Mouse (Mus musculus) mouse trophoblast stem cell (cell line): ENCODE measurements around the gene Lifr.

ENCODE experiments used
- in situ Hi-C, 2 experiments: fragments of 300-500 bp; cut with MseI, MboI; formaldehyde crosslinking; loops; 2 replicates in 1 of 2; 3 replicates in 1 of 2; pipeline ENCODE4 v1.15.1; 2025

The Lifr gene

DNA sequence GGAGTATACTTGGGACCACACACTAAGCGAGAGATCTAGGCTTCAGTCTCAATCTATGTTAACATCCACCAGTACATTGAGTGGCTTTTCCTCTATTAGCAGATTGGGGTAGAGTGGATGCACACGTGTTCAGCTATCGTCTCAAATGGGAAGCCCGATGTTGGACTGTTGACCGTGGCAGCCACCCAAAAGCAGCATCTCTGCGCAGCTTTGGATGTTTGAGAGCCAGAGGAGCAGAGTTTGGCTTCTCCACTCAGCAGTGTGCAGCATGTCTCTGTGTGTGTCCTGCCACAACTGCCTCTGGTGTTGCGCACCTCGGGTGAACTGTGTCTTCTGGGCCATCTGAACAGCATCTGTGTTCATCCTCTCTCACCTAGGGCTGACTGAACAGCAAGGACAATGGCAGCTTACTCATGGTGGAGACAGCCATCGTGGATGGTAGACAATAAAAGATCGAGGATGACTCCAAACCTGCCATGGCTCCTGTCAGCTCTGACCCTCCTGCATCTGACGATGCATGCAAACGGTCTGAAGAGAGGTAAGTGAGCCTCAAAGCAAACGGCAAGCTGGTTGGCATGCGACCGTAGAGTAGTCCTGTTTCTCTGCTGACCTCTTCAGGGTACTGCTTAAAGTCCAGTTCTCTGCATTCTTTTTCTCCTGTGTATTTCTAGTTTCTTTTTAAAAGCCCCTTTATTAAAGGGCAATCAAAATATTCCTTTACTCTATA is 63.8 kb downstream of the Lifr start:
- in situ Hi-C loops: no loop called here

DNA sequence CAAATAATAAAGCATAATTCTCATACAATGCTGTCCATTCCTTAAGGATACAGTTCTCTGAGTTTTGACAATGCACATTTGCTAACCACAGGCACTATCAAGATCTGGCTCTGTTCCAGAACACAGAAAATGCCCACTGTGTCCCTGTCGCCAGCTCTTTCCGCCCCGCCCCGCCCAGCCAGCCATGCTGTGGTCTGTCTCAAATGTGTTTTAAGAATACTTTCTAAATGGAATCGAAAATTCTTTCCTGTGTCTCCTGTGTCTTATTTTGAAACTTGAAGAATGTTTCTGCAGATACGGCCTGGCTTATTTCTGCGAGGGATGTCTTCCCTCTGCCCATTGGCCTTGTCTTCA is 64.3 kb downstream of the Lifr start:
- in situ Hi-C loops: no loop called here

DNA sequence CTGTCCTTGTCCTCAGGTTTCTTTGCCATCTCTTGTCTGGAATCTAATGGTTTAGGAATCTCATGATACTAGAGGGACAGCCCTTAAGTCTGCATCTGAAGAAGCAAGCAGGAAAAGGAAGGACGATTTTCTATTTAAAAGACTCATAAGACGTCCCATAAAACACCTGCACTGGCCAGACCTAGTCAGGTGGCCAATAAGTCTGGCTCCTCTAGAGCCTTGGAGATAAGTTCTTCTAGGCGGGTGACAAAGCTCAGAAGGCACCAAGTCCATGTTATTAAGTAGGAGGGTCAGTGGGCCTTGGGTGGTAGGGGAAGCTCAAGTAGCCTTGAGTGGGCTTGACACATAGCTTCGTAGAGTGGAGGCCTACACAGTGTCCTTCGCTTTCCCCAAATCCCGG is 67.2 kb downstream of the Lifr start:
- in situ Hi-C loops: no loop called here

DNA sequence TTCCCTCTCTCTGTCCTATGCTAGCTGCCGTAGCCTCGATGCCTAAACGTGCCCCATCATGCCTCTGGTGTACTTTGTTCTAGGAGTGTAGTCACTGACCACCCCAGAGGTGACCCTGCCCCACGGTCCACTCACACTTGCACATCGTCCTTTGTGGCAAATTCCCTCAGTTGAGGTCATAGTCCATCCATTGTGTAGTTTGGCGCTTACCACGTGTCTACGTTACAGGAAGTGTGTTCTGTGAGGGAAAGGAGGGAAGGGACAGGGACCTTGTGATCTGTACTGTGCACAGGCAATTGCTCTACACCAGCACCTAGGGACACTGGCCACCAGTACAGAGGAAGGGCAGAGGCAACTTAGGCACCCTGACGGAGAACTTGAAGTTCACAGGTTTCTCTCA is 69.5 kb downstream of the Lifr start:
- in situ Hi-C loops: no loop called here

DNA sequence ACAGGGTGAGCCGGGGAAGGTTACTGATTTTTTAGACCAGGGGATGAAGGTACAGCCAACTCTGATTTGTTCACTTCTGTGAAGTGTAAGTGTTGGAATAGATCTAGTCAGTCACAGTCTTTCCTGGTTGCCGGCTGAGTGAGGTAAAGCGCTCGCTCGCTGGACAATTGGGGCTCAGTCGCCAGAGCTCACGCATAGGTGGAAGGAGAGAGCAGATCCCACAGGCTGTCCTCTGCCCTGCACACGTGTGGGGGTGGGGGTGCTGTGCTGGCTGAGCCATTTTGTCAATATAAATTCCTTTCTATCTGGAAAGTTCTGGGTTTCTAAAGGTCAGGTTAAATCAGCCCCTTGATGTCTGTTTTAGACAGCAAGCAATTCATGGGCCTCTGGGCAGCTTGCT is 69.9 kb downstream of the Lifr start:
- in situ Hi-C loops: no loop called here

DNA sequence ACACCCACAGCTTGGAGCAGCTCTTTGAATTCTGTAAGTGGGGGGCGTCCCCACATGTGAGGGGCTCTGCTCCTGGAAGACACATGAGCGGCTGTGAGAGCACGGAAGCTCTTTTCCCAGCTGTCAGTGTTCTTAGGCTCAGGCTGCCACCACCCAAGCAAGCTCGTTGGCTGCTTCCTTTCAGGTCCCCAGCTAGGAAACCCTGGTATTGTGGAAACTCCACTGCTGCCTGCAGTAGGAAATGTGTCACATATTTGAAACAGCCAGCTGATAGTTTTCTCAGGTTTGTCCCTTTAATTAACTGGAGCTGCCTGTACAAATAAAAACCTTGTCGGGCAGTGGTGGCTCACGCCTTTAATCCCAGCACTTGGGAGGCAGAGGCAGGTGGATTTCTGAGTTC is 73.4 kb downstream of the Lifr start:
- in situ Hi-C loops: no loop called here

DNA sequence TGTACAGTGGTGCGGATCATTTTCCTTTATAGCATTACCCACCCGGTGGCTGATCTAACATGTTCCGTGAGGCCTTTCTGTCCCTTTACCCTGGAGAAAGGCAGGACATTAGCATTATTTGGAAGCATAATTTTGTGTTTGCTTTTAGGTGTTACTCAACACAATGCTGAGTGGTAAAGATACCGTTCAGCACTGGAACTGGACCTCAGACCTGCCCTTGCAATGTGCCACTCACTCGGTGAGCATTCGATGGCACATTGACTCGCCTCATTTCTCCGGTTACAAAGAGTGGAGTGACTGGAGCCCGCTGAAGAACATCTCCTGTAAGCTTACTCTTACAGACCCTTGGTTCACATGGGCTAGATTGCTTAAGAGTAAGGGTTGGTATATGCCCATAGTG is 76.3 kb downstream of the Lifr start:
- in situ Hi-C loops: no loop called here

DNA sequence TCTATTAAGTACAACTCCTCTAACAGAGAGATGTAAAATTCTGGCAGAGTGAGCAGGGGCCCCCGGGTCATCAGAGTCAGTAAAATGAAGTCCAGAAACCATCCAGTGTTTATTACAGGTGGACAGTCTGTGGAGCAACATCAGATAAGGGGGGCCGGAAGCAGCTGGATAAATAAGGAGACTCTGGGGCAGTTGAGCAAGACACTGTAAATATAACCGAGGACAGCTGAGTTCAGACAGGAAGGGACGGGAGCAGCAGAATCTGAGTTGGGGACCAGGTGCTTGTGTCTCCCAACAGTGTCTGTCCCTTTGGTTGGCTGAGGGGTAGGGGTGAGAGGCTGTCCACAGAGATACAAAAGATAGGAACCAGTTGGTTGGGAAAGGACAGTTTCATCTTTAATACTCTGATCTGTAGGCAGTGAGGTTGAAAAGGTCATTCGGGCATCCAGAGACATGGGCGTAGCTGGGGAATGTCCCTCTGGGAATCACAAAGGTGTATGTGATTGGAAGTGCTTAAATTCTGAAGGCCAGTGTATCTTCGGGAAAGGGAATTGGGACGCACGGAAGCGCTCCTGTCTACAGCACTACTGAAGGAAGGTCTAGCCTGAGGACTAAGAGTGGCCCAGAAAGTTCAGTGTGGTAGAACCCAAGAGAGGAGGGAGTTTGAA is 77.0 kb downstream of the Lifr start:
- in situ Hi-C loops: no loop called here

DNA sequence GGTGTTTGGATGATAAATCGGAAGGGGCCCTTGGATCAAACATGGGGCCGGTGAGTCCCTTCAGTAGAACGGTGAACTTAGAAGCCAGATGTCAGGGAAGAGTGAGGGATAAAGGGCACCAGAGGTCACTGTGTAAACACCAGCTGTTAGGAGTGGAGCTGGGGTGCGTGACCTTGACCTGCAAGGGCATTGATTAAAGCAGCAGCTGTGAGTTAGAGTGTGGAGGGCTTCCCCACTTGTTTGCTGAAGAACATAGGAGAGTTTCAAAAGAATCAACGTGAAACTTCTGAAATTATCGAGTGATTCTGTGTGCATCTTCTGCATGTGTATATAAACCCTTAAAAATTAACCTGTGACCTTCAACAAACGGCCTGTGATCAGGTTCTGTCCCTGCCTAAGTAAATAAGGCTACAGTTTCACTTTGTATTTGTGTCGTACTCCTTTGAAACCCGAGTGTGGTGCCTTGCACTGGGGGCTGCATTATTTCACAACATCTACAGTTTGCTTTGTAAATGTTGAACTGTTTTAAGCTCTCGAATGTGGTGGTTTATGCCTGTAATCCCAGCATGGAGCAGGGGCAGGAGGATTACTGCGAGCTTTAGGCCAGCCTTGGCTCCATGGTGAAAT is 77.6 kb downstream of the Lifr start:
- in situ Hi-C loops: no loop called here

DNA sequence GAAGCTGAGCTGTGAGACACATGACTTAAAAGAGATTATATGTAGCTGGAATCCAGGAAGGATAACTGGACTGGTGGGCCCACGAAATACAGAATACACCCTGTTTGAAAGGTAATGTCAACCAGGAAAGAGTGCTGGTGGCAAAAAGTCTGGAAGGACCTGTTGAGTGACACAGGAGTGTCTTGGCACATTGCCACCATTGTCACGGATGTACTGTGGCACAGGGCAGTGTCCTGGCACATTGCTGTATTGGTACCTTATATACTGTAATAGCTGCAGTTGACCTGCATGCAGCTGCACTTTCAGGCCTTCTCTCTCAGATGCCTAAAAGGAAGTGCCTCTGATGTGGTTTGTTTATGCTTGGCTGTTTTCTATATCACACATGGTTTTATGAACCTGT is 82.5 kb downstream of the Lifr start:
- in situ Hi-C loops: no loop called here

DNA sequence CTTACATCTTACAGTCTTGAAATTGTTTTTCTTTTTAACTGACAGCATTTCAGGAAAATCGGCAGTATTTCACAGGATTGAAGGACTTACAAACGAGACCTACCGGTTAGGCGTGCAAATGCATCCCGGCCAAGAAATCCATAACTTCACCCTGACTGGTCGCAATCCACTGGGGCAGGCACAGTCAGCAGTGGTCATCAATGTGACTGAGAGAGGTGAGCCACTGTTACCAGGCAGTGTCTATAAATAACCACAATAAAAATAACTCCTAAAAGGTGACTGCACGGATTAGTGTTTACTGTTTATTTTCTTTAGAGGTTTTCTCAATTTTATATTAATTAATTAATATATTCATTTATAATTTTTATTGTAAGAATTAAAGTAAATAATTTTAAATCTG is 82.9 kb downstream of the Lifr start:
- in situ Hi-C loops: no loop called here

DNA sequence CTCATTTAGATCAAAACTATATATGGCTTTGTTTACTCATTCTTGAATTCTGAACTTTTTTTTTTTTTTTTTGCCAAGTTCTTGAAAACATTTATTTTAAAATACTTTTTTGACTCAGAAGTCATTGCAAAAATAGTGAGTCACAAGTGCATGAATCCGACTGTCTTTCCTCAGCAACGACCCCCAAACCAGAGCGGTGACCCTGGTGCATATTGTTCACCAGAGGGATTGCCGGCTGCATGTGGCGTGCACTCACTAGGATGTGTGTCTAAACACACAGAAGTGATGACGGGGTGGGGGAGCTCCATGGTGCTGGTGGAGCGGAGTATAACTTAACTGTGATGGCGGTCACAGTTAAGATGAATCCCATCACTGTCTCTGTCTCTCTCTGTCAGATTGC is 83.4 kb downstream of the Lifr start:
- in situ Hi-C loops: no loop called here

DNA sequence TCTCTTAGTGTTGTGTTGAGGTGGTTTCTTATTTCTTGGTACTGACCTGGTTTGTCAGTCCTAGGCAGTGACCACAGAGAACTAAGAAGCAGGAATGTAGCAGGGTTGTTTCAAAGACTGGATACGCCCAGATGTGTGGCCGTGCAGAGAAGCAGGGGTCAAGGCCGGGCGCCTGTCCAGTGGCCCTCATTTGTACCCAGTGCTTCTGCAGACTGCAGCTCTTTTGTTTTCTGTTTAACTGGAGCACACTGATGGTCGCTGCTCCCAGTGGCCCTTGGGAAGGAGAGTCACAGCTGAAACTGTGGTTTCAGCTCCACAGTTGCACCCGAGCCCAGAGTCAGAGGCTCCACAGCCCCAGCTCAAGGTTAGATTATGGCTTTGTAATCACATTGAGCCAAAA is 90.2 kb downstream of the Lifr start:
- in situ Hi-C loops: no loop called here

DNA sequence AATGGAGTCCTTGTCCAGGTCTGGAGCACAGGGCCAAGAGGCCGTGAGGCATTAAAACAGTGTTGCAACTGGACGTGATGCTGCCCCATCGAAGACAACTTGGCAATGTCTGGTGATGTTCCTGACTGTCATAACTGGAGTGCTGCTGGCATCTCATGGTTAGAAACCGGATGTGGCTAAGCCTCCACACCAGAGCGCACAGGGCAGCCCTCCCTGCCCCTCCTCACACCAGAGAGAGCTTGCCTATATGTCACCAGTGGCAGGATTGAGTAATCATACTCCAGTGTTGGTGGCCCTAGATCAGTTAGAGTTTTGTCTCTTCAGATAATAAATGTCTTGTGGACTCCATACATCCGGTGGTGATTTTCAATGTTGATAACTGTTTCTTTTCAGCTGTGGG is 97.3 kb downstream of the Lifr start:
- in situ Hi-C loops: no loop called here

DNA sequence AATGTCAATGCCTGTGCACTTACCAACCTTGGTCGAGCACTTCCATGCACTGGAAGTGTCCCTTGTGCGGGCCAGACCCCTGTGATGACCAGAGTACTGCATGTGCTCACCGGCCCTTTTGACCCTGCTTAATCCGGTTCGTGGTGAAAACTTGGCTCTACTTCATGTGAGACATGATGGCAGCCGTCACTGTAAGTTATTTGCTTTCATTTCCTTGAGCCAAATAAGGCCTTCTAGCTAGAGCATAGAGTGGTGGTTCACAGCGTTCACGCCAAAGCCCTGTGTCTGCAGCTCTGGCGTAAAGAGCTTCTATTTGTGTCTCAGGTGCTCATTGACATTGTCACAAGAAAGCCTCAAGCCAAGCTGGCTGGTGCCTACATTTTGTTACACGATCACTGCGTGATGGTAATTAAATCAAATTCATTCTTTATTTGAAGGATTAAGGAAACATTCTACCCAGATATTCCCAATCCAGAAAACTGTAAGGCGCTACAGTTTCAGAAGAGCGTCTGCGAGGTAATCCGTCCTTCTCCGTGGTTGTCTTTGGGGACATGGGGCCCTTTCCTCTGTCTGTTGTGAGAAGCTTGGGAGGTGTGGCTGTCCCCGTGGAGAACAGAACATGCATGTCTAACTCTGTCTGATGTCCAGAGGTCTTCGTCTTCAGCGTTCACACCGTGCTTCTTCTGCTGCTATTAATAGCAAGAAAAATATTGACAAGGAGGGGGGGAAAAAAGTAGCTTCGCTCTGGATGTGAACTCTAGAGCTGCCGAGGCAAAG is 99.5 kb downstream of the Lifr start:
- in situ Hi-C loops: no loop called here

DNA sequence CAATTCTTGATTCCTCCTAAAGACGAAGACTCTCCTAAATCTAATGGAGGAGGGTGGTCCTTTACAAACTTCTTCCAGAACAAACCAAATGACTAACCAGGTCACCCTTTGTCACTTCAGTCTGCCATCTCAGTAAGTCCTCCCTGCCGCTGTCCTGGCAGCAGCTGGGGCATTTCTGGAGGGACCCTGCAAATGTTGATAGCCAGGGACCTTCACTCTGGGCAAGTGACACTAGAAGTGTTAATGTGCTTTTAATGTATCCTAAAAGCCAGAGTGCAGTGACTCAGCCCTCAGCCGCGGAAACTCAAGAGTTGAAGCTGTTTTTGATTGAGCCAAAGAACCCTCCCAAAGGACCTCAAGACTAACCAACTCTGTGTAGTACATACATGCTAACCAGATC is 100.7 kb downstream of the Lifr start:
- in situ Hi-C loops: no loop called here

DNA sequence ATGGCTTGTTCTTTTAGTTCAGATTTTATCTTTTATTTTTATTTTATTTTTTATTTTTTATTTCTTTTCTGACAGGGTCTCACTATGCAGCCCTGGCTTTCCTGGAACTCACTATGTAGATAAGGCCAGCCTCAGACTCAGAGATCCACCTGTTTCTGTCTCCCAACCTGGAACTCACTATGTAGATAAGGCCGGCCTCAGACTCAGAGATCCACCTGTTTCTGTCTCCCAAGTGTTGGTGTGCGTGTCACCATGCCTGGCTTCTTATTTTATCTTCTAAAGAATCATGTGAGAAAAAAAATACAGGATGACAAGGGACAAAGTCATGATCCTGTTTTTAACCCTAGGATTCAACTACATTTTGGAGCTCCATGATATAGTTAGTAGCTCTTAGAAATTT is 102.2 kb downstream of the Lifr start:
- in situ Hi-C loops: no loop called here

DNA sequence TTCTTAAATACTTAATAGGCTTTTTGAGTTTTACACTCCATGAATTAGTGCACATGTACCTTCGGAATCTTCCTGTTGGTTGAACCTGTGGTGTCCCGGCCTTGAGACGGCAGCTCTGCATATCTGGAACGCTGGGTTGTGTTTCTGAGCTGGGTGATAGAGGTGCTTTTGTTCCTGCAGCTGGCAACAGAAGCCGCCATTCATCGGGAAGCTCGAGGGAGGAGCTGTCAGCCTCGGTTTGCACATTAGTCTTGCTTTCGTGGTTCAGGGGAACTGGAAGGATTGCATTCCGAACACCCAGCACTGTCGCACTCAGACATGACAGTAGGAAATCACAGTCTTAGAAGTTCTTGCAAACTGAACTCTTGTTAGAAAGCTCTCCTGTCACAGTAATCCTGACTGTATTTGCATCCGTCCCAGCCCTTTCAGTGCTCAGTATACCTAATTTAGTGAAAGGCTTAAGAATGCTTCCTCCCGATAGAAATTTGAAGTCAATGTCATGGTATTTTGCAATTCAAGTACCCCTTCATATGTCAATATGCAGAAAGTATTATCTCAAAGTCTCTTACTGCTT is 103.8 kb downstream of the Lifr start:
- in situ Hi-C loops: no loop called here

DNA sequence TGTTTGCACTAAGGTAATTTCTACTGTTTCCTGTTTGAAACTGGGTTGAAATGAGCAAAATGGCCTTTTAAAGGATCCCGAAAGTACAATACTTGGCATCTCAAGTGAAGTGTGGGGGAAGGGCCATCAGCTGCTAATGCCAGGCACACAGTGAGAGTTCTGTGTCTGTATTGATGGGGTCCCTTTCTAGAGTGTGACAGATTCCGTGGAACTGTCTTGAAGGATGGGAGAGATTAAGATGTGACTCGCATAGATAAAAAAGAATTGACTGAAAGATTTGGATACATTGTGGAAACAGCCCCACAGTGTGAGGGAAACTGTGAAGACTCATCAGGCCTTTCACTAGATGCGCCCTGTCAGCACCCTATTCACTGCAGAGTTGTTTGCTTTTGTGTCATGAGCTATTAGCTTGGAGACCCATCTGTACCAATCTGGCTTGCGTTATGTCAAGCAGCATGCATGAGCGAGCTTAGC is 104.4 kb downstream of the Lifr start:
- in situ Hi-C loops: no loop called here

DNA sequence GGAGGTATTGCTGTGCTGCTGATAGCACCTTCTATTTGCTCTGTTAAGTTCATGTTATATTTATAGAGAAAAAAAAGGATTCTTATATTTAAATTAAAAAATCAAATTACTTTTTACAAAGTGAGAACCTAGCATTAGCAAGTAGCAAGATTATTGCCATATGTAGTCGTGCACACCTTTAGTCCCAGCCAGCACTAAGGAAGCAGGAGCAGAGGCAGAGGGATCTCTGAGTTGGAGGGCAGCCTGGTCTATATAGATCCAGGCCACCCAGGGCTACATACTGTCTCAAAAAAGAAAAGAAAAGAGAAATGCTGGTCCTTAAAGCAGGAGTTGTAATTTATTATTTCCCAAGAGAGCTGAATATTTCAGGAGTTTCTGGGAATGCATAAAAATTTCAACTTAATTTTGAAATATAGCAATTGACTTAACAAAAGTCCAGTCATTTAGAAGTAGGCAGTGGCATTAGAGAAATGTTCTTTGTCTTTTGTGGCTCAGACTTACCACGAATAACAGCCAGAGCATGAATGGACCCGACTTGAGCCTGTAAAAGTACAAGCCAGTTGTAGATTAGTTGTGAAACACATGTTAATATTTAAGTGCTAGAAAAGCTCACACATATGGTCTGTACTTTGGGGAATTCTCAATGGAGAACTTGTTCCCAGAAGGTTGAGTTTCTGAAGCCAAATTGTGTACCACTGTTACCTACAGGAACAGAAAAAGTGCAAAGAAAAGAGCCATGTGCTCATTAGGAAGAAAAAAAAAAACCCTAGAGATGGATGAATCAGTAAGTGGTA is 107.4 kb downstream of the Lifr start:
- in situ Hi-C loops: no loop called here

DNA sequence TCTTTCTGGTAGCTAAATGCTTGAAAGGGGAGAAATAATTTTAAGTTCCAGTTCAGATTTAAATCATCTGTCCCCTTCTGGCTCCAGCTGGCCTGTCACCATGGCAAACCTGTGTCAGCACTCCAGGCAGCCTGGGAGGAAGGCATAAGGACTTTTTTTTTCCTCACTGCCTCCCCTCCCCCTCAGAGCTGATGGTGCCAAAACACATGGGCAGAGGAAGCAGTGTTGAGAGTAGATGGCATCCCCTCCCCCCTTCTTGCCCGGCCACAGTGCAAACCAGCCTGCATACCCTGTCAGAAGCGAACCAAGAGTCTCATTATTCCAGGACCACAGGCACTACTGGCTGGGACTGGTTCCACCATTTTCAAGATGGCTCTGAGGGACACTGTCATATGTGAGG is 108.4 kb downstream of the Lifr start:
- in situ Hi-C loops: no loop called here
